29 mouse cellular contexts compared by ENCODE assay signal in the genomic region with DNA sequence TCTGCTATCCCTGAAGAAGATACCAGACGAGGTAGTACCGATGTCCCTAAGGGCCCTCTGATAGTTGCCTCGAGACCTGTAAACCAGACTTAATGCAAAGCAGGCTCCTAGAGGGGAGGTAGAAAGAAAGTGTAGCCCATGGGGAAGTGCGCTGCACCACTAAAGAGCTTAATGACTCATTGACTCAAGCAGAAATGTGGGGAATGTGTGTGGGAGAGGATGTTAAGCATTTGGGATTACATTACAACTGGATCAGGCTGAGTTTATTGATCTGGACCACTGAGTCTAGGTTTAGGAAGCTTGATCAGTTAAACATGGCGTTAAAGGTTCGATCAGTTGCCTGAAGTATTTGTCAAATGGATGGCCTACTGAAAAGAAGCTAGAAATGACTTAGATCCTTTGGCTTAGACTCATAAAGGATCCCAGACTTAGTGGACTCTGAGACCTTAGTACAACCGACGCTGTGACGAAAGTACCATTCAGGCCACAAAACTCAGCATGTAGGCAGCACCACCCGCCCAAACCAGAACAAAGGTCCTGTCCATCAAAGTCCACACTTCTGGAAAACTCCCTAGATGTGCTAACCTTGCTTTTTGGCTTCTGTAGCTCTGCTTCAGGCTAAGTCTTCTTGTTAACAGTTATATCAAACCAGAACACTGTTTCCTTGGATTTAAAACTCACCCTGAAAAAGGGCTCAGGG. TPM values are rescaled to one million over a fixed set of nuclear protein-coding genes. Genes with fewer than 3 reads are reported as not detected.
DNase-seq lines count a peak whose midpoint lies in the region; ATAC-seq and TF ChIP-seq lines count a peak whose summit lies in the region.
"Had no signal": no experiment of that assay in that cellular context is flagged by ENCODE, and none has a peak within 500 bp of the region (broad histone marks: within the 10 kb centered on the region; RNA-seq: fewer than 3 reads in every experiment).

No protein-coding gene starts in this region.

- no peak overlapping the region for H3K4me3 ChIP-seq in kidney, embryonic 16.5 days (ENCODE audit: low read length)
- no peak overlapping the region for H3K4me3 ChIP-seq in liver, adult 2 months (ENCODE audit: insufficient read depth, low read depth, low read length)
- H3K4me3 ChIP-seq in liver, postnatal 0 days (ENCODE audit: low read depth, low read length), result no peak overlapping the region
- H3K4me3 ChIP-seq in CH12.LX (replicated peaks in 1 of 3; ENCODE audit: low read depth in 2 of 3, low read length in 2 of 3, poor library complexity in 1 of 3), result no peak overlapping the region
- H3K4me3 ChIP-seq: embryonic facial prominence, embryonic 10.5 days; hindbrain, embryonic 15.5 days; limb, embryonic 10.5 days; lung, embryonic 15.5 days; megakaryocyte, embryonic 14.5 days; midbrain, embryonic 15.5 days; neural tube, embryonic 15.5 days had no signal

- no peaks in the 10 kb centered on the region for H3K79me2 ChIP-seq in liver, adult 2 months (ENCODE audit: control insufficient read depth, insufficient read depth, low read length)
- no peaks in the 10 kb centered on the region for H3K79me2 ChIP-seq in CH12.LX (replicated peaks; ENCODE audit: control insufficient read depth, extremely low read depth, insufficient read depth, poor library complexity, severe bottlenecking)

- no peaks in the 10 kb centered on the region for H3K4me1 ChIP-seq in kidney, embryonic 16.5 days (ENCODE audit: insufficient read depth, low read length)
- no peaks in the 10 kb centered on the region for H3K4me1 ChIP-seq in liver, adult 2 months (ENCODE audit: control insufficient read depth, insufficient read depth, low read length)
- peaks cover 21% of the 10 kb centered on the region for H3K4me1 ChIP-seq in liver, postnatal 0 days (ENCODE audit: insufficient read depth)
- H3K4me1 ChIP-seq in CH12.LX (ENCODE audit: control insufficient read depth in 1 of 2, insufficient read depth in 2 of 2), result peaks cover 17 to 53% of the 10 kb centered on the region in 2 experiments
- H3K4me1 ChIP-seq: hindbrain, embryonic 15.5 days; midbrain, embryonic 15.5 days had no signal

- TF ChIP-seq POLR2A in liver, adult 2 months (IDR thresholded peaks at IDR 0.05; ENCODE audit: extremely low read depth, insufficient read depth, low read length), result no peak
- TF ChIP-seq POLR2A in CH12.LX (IDR thresholded peaks at IDR 0.05; ENCODE audit: low read depth, low read length), result no peak

- ATAC-seq in kidney, embryonic 16.5 days (ENCODE audit: low FRiP score, low TSS enrichment), result no peak
- ATAC-seq in liver, postnatal 0 days, result no peak
- ATAC-seq: midbrain, embryonic 15.5 days had no signal

- TF ChIP-seq CTCF in liver, adult 2 months (IDR thresholded peaks at IDR 0.05; ENCODE audit: low read depth, low read length), result no peak
- no peak for TF ChIP-seq CTCF in liver, postnatal 0 days (IDR thresholded peaks at IDR 0.05; ENCODE audit: low read depth)
- no peak for TF ChIP-seq CTCF in CH12.LX (conservative IDR thresholded peaks at IDR 0.05 in 1 of 2, IDR thresholded peaks at IDR 0.05 in 1 of 2; ENCODE audit: low read depth in 2 of 2, low read length in 2 of 2)

- no peak for TF ChIP-seq RAD21 in CH12.LX (IDR thresholded peaks at IDR 0.05; ENCODE audit: low read depth, low read length)

- dilution Hi-C loops in CH12.LX (cut with MboI; ENCODE audit: extremely low pct_ligation_motif_present, extremely low pct_unique_long_range_greater_than_20kb, low sequenced_read_pairs), result no loop called here

- peak; percentile 53 for DNase-seq in kidney, adult 11 months
- peak; percentile 85 for DNase-seq in liver, adult 2 months (ENCODE audit: extremely low read depth, low read depth, low spot score)
- no peak for DNase-seq in liver, postnatal 0 days
- DNase-seq in CH12.LX (ENCODE audit: extremely low read depth) (no peak), R1 (ENCODE audit: low read depth, low spot score) (peak; percentile 18)
- DNase-seq in layer of hippocampus, postnatal 36 days, result no peak
- no peak for DNase-seq in right cerebral cortex, adult 18-20 months
- DNase-seq: adrenal gland, postnatal 36 days; B cell, adult 2 months; cerebellum, adult 11 months; cerebellum, postnatal 10 days; liver; lung, postnatal 36 days had no signal

- no peak for TF ChIP-seq EP300 in liver, postnatal 0 days (IDR thresholded peaks at IDR 0.05; ENCODE audit: low read depth)
- peak; percentile 1; the same call in 1 of the 2 replicates for TF ChIP-seq EP300 in CH12.LX (IDR thresholded peaks at IDR 0.05; ENCODE audit: low read length)

- H3K27me3 ChIP-seq in kidney, embryonic 16.5 days (ENCODE audit: insufficient read depth, low read length), result no peaks in the 10 kb centered on the region
- no peaks in the 10 kb centered on the region for H3K27me3 ChIP-seq in liver, adult 2 months (ENCODE audit: control insufficient read depth, insufficient read depth, low read length)
- no peaks in the 10 kb centered on the region for H3K27me3 ChIP-seq in liver, postnatal 0 days (ENCODE audit: insufficient read depth, low read length)
- no peaks in the 10 kb centered on the region for H3K27me3 ChIP-seq in CH12.LX (replicated peaks)
- H3K27me3 ChIP-seq: hindbrain, embryonic 15.5 days; lung, embryonic 15.5 days; midbrain, embryonic 15.5 days; neural tube, embryonic 15.5 days had no signal

- 66% methylated on average over 10 of the region's 10 CpGs for WGBS in kidney, embryonic 16.5 days
- 71% methylated on average over 10 of the region's 10 CpGs for WGBS in liver, adult 2 months
- WGBS in liver, postnatal 0 days (ENCODE audit: insufficient replicate concordance), result 80% methylated on average over 10 of the region's 10 CpGs

- in situ Hi-C loops in CH12.LX (cut with MboI; ENCODE audit: low pct_ligation_motif_present, low pct_unique_long_range_greater_than_20kb, low sequenced_read_pairs), result no loop called here

- no peak overlapping the region for H3K4me2 ChIP-seq in kidney, embryonic 16.5 days (replicated peaks; ENCODE audit: low read depth, low read length)
- no peak overlapping the region for H3K4me2 ChIP-seq in liver, postnatal 0 days (ENCODE audit: low read depth, low read length)
- no peak overlapping the region for H3K4me2 ChIP-seq in CH12.LX (ENCODE audit: insufficient read depth, low read depth, poor library complexity, severe bottlenecking)
- H3K4me2 ChIP-seq: hindbrain, embryonic 15.5 days; lung, embryonic 15.5 days; midbrain, embryonic 15.5 days; neural tube, embryonic 15.5 days had no signal

- no peak overlapping the region for H3K27ac ChIP-seq in kidney, embryonic 16.5 days (ENCODE audit: low read length)
- H3K27ac ChIP-seq in liver, adult 2 months (replicated peaks; ENCODE audit: insufficient read depth, low read depth, low read length), result no peak overlapping the region
- H3K27ac ChIP-seq in liver, postnatal 0 days (ENCODE audit: low read depth), result no peak overlapping the region; the same call in 1 of the 2 replicates
- no peak overlapping the region for H3K27ac ChIP-seq in CH12.LX (ENCODE audit: insufficient read depth, low read depth)
- H3K27ac ChIP-seq: embryonic facial prominence, embryonic 10.5 days; hindbrain, embryonic 15.5 days; limb, embryonic 10.5 days; lung, embryonic 15.5 days; midbrain, embryonic 15.5 days; neural tube, embryonic 15.5 days had no signal

- no peaks in the 10 kb centered on the region for H3K9me3 ChIP-seq in kidney, embryonic 16.5 days (ENCODE audit: low read length)
- no peaks in the 10 kb centered on the region for H3K9me3 ChIP-seq in liver, postnatal 0 days (ENCODE audit: low read length)
- H3K9me3 ChIP-seq in CH12.LX (replicated peaks; ENCODE audit: low read length), result no peaks in the 10 kb centered on the region
- H3K9me3 ChIP-seq: embryonic facial prominence, embryonic 10.5 days; hindbrain, embryonic 15.5 days; limb, embryonic 10.5 days; lung, embryonic 15.5 days; megakaryocyte, embryonic 14.5 days; midbrain, embryonic 15.5 days; neural tube, embryonic 15.5 days had no signal

- no peak overlapping the region for H3K9ac ChIP-seq in kidney, embryonic 16.5 days (replicated peaks; ENCODE audit: low read length)
- no peak overlapping the region for H3K9ac ChIP-seq in liver, adult 2 months (ENCODE audit: low read depth, low read length)
- no peak overlapping the region for H3K9ac ChIP-seq in liver, postnatal 0 days (replicated peaks)
- no peak overlapping the region for H3K9ac ChIP-seq in CH12.LX (ENCODE audit: insufficient read depth, low read depth)
- H3K9ac ChIP-seq: hindbrain, embryonic 15.5 days; lung, embryonic 15.5 days; midbrain, embryonic 15.5 days; neural tube, embryonic 15.5 days had no signal

- no peaks in the 10 kb centered on the region for H3K36me3 ChIP-seq in kidney, embryonic 16.5 days (ENCODE audit: insufficient read depth, low read length)
- no peaks in the 10 kb centered on the region for H3K36me3 ChIP-seq in liver, adult 2 months (ENCODE audit: control insufficient read depth, insufficient read depth, low read length)
- H3K36me3 ChIP-seq in liver, postnatal 0 days (replicated peaks; ENCODE audit: insufficient read depth, low read length), result no peaks in the 10 kb centered on the region
- H3K36me3 ChIP-seq in CH12.LX (replicated peaks in 1 of 2; ENCODE audit: control insufficient read depth in 1 of 2, insufficient read depth in 1 of 2, low read length in 1 of 2), result no peaks in the 10 kb centered on the region
- H3K36me3 ChIP-seq: embryonic facial prominence, embryonic 10.5 days; hindbrain, embryonic 15.5 days; limb, embryonic 10.5 days; lung, embryonic 15.5 days; midbrain, embryonic 15.5 days; neural tube, embryonic 15.5 days had no signal

RNA-seq across cellular contexts. Expression of gene Cx3cl1, which starts 17.6 kb away (rescaled TPM):
- 12.8 and 14.0 TPM in 2 replicates for polyA plus RNA-seq in kidney, embryonic 16.5 days (2015; fragmentation: Nextera tagmentation; extraction: Ambion mirVana)
- total RNA-seq in liver, adult 2 months (2014; rRNA removed), result 0.55 and 1.0 TPM in 2 replicates
- 0.82 and 1.1 TPM in 2 replicates for polyA plus RNA-seq in liver, adult 2 months (2012; rRNA removed)
- 0.47 and 0.79 TPM in 2 replicates for polyA plus RNA-seq in liver, postnatal 0 days (2015; fragmentation: Nextera tagmentation; extraction: Ambion mirVana)
- total RNA-seq in CH12.LX (2012; rRNA removed) (2.5 and 3.7 TPM in 2 replicates), CH12.LX (2014; rRNA removed) (0.19 TPM in 1 of 2 replicates, not detected in the other)
- polyA plus RNA-seq in CH12.LX (2012; ENCODE audit: insufficient read length, low read depth), result 4.2 and 4.6 TPM in 2 replicates
- total RNA-seq in layer of hippocampus, postnatal 36 days (2021), result 100 to 1,000 TPM; 425 TPM
- total RNA-seq: MEL had no signal

RNA-seq across cellular contexts. Expression of gene Ccl17, which starts 20.8 kb away (rescaled TPM):
- polyA plus RNA-seq in kidney, embryonic 16.5 days (2015; fragmentation: Nextera tagmentation; extraction: Ambion mirVana), result 0.57 TPM in 1 of 2 replicates, not detected in the other
- total RNA-seq in liver, adult 2 months (2014; rRNA removed), result not detected in 2 replicates
- polyA plus RNA-seq in liver, adult 2 months (2012; rRNA removed), result 0.21 and 0.22 TPM in 2 replicates
- 0.31 TPM in 1 of 2 replicates, not detected in the other for polyA plus RNA-seq in liver, postnatal 0 days (2015; fragmentation: Nextera tagmentation; extraction: Ambion mirVana)
- total RNA-seq in CH12.LX (2012; rRNA removed) (2.1 and 2.2 TPM in 2 replicates), CH12.LX (2014; rRNA removed) (2.5 and 2.6 TPM in 2 replicates)
- polyA plus RNA-seq in CH12.LX (2012; ENCODE audit: insufficient read length, low read depth), result 1.3 and 2.5 TPM in 2 replicates
- 1 to 10 TPM; 3.7 to 4.3 TPM for total RNA-seq in layer of hippocampus, postnatal 36 days (2021)
- total RNA-seq: gastrocnemius, adult 18-20 months; gastrocnemius, postnatal 4 days; hematopoietic stem cell, adult 5-6 weeks; MEL had no signal
- polyA plus RNA-seq: embryonic facial prominence, embryonic 10.5 days; forebrain, embryonic 11.5 days; heart, postnatal 0 days; intestine, embryonic 14.5 days; limb, embryonic 10.5 days had no signal

RNA-seq across cellular contexts. Expression of gene Ccl22, which starts 44.0 kb away (rescaled TPM):
- not detected in 2 replicates for polyA plus RNA-seq in kidney, embryonic 16.5 days (2015; fragmentation: Nextera tagmentation; extraction: Ambion mirVana)
- total RNA-seq in liver, adult 2 months (2014; rRNA removed), result 0.28 and 4.4 TPM in 2 replicates
- 0.24 and 0.32 TPM in 2 replicates for polyA plus RNA-seq in liver, adult 2 months (2012; rRNA removed)
- 0.07 and 0.28 TPM in 2 replicates for polyA plus RNA-seq in liver, postnatal 0 days (2015; fragmentation: Nextera tagmentation; extraction: Ambion mirVana)
- total RNA-seq in CH12.LX (2012; rRNA removed) (1,648 and 3,114 TPM in 2 replicates), CH12.LX (2014; rRNA removed) (1,111 and 1,396 TPM in 2 replicates)
- polyA plus RNA-seq in CH12.LX (2012; ENCODE audit: insufficient read length, low read depth), result 4,019 and 4,546 TPM in 2 replicates
- not detected for total RNA-seq in layer of hippocampus, postnatal 36 days (2021)
- total RNA-seq: adrenal gland, postnatal 36 days; gastrocnemius, adult 18-20 months; gastrocnemius, postnatal 4 days; hematopoietic stem cell, adult 5-6 weeks; MEL had no signal
- polyA plus RNA-seq: embryonic facial prominence, embryonic 10.5 days; forebrain, embryonic 11.5 days; heart, postnatal 0 days; hindbrain, embryonic 15.5 days; intestine, embryonic 14.5 days; limb, embryonic 10.5 days; neural tube, embryonic 15.5 days; stomach, embryonic 16.5 days had no signal

RNA-seq across cellular contexts. Expression of gene Coq9, which starts 48.7 kb away (rescaled TPM):
- polyA plus RNA-seq in kidney, embryonic 16.5 days (2015; fragmentation: Nextera tagmentation; extraction: Ambion mirVana), result 100 and 110 TPM in 2 replicates
- 148 and 183 TPM in 2 replicates for total RNA-seq in liver, adult 2 months (2014; rRNA removed)
- 280 and 359 TPM in 2 replicates for polyA plus RNA-seq in liver, adult 2 months (2012; rRNA removed)
- polyA plus RNA-seq in liver, postnatal 0 days (2015; fragmentation: Nextera tagmentation; extraction: Ambion mirVana), result 65.6 and 66.1 TPM in 2 replicates
- total RNA-seq in CH12.LX (2012; rRNA removed) (68.5 and 82.2 TPM in 2 replicates), CH12.LX (2014; rRNA removed) (44.2 and 48.5 TPM in 2 replicates)
- polyA plus RNA-seq in CH12.LX (2012; ENCODE audit: insufficient read length, low read depth), result 68.8 and 97.0 TPM in 2 replicates
- 10 to 100 TPM; 84.8 to 86.5 TPM for total RNA-seq in layer of hippocampus, postnatal 36 days (2021)

RNA-seq across cellular contexts. Expression of gene Ciapin1, which starts 48.8 kb away (rescaled TPM):
- 125 and 131 TPM in 2 replicates for polyA plus RNA-seq in kidney, embryonic 16.5 days (2015; fragmentation: Nextera tagmentation; extraction: Ambion mirVana)
- total RNA-seq in liver, adult 2 months (2014; rRNA removed), result 9.5 and 11.9 TPM in 2 replicates
- polyA plus RNA-seq in liver, adult 2 months (2012; rRNA removed), result 48.9 and 57.3 TPM in 2 replicates
- polyA plus RNA-seq in liver, postnatal 0 days (2015; fragmentation: Nextera tagmentation; extraction: Ambion mirVana), result 36.5 and 39.4 TPM in 2 replicates
- 83.1 and 99.8 TPM in 2 replicates for total RNA-seq in CH12.LX (2012; rRNA removed)
- 89.4 and 97.1 TPM in 2 replicates for total RNA-seq in CH12.LX (2014; rRNA removed)
- polyA plus RNA-seq in CH12.LX (2012; ENCODE audit: insufficient read length, low read depth), result 139 and 189 TPM in 2 replicates
- 10 to 100 TPM; 71.9 to 73.9 TPM for total RNA-seq in layer of hippocampus, postnatal 36 days (2021)

Comparison
In these comparisons a context has a peak if more than half of its experiments do, and no peak if none do; other contexts are left out.
1. DNase-seq: peak in kidney, adult 11 months (single experiment), liver, adult 2 months (single experiment) and R1 (single experiment); none in liver, postnatal 0 days (single experiment), CH12.LX (single experiment), layer of hippocampus, postnatal 36 days (0 of 2) and right cerebral cortex, adult 18-20 months (single experiment).
2. RNA of gene Ccl22, which starts 44.0 kb away (polyA plus RNA-seq): 4,019 to 4,546 TPM in CH12.LX; 0.24 to 0.32 TPM in liver, adult 2 months, 0.07 to 0.28 TPM in liver, postnatal 0 days and not detected in kidney, embryonic 16.5 days; every median in the first group is over 1,000 times any median in the second.